Mouse (Mus musculus): ENCODE data around the gene Scg3.
"Not testable (repeated sequence)": the region's sequence is repeated elsewhere in the genome, so short reads cannot be mapped to it uniquely, and the experiment has no call there.

The Scg3 gene

DNA sequence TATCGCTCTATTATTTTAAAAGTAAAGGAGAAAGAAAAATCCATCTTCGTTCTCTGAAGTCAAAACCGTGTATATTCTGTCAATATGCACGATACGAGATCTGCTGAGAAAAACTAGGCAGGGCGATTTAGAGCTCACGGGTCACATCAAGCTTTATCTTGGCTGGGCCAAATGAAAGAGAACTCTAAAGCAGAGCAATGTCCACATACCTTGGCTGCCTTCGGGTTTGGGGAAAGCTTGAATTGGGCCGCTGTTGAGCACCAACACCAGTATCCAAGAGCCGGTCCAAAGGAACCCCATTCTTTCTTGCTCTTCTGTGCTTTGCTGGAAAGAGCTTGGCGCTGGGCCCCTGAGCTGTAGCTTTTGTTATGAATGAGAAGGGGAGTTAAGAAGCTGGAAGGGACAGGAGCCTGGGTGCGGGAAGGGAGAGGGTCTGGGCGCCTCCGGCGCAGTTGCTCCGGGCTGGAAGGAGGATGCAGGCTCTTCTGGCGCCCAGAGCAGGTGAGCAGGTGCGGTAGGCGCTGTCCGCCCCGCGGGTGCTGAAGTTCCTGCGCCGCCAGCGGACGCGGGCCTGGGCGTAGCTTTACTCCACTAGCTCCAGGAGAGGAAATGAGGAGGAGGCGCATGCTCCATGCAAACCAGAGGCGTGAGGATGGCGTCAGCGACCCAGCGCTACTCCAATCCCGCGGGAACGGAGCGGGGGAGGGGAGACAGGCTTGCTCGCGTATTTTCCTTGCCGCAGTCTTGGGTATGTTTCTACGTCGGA, at the start of gene Scg3:
Gene Scg3 (minus strand): TSS at position 631 of the 766 bp plus-strand sequence.
- peak; percentile 83 for DNase-seq

DNA sequence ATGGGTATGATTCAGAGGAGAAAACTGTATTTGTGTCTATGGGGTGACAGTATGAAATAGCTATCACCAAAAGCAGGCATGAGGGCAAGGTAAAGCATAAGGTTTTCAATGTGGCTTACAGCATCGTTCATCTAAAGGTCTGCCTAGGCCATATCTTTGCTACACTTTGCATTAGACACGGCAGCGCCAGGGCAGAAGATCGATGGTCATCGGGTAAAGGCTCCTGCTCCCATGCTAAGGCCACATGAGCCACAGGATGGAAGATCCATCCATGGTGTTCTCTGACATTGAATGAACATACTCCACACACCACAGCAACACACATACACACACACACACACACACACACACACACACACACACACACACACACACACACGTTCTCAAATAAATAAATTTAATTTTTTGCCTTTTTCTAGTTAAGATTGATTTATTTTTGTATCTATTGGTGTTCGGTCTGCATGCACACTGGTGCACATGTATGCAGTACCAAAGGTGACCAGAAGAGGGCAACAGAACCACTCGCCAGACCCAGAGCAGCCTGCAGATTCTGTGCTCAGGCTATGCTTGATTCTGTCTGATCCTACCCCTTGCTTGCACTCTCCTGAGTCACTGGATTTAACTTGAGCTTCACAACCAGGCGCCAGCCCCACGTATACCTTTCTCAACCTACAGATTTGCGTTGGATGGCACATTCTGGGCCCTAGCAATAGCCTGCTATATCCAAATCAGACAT, 36.3 kb upstream of the Scg3 start:
- peak; percentile 72 for DNase-seq

DNA sequence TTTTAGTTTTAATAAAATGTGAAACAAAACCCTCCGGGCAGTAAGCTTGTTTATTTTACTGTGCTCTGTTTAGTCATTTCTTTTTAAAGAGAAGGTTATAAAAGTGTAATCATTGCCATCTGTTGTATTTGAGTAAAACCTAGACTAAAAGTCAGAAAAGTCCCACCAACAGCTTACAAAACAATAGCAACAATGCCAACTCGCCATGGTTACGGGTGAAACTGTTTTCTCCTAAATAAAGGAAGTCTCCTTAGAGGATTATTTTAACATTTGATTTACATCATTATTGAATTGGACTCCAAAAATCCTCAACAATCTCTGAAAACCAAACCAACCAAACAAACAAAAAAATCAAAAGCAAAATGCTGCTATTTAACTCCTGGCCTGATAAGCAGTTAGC, 35.6 kb upstream of the Scg3 start:
- no peak for DNase-seq

DNA sequence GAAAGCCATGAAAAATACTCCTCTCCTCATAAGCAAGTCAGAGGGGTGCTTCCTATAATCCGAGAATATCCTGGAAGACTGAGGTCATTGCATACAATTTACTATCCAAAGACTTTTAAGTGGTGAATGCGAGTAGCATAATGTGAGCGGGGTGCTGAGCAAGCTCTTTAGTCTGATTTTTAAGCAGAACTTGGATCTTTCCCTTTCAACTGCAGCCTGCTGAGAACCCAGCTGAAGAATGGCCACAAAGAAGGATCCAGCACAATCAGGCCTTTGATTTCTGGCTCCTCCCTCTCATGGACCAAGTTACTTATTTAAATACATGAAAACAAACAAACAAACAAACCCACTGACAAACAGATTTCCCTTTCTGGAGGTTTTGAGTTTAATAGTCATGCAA, 916 bp upstream of the Scg3 start:
- no peak for DNase-seq

DNA sequence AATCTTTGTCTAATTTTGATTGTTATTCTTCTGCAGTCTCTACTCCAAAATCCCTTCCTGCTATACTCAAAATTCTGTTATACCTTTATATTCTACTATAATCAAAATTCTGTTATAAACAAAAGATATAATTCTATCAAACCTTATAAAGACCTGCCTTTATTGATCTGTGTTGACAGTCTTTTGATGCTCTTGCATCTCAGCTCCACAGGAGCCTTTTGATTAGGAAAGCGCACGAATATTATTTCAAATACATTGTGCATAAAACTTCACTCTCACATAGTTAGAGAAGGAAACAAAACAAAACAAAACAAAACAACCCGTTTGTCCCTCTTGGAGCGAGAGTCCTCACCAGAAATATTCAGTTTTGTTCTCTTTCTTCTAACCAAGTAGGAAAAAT, 436 bp upstream of the Scg3 start:
- DNase-seq, result no peak

DNA sequence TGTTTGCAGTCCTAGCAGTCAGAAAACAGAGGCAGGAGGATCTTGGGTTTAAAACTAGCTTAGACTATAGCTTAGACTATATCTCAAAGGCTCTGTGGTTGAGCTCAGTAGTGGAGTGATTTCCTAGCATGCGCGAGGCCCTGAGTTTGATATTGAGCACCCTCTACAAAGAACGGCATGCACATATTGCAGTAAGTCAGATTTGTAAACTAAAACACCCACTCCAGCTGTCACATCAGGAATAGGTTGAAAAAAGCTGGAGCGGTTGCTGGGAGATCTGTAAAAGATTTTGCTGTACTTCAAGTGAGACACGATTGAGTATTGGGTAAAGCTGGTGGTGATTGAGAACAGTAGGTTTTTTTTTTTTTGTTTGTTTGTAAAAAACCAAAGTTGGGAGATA, 3.2 kb downstream of the Scg3 start:
- DNase-seq, result no peak

DNA sequence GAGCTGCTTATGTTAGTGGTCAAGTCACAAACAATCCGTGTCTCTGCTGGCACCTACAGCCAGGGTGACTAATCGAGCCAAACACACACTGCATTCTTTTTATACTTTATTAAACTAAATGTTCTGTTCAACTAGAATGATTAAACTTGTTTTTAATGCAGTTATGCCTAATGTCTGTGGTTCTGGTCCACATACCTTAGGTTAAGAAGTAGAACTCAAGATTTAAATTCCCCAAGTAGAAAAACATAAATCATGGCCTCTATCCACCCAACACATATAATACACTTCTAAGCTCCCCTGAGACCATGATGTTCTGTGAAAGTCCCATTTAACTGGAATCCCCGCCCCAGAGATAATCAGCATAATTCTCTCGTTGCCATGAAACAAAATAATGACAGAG, 4.2 kb downstream of the Scg3 start:
- DNase-seq, result no peak

DNA sequence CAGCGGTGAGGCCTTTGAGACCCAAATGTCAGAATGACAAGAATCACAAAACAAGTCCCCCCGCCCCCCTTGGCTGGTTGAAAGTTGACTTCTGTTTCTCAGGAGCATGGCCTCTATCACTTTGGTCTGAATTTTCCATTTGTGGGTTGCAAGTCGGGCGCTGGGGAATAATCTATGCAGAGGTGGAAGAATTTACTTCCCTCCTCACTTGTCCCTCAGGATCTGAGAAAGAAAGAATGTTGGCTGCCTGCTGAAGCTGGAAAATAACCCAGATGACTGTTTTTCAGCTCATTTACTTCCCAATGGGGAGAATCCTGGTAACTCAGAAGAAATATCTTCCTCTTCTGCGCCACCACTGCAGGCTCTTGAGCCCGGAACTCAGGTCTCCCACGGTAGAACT, 5.5 kb downstream of the Scg3 start:
- no peak for DNase-seq

DNA sequence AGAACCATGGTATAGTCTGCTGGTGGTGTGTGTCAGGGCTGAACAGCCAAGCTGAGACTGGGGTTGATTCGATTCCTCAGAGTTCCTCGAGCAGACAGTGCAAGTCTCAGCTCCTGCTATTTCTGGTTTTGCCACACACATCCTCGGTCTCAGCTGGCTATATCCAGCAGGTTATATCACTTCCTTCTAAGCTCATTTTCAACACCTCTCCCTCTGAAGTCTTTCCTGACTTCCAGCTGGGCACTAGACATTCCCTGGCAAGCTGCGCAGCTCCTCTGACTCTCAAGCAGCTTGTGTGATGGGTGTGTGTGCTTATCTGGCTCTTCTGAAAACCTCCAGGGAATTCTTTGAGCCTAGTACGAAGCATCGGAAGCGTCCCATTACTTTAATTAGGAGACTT, 7.6 kb downstream of the Scg3 start:
- no peak for DNase-seq

DNA sequence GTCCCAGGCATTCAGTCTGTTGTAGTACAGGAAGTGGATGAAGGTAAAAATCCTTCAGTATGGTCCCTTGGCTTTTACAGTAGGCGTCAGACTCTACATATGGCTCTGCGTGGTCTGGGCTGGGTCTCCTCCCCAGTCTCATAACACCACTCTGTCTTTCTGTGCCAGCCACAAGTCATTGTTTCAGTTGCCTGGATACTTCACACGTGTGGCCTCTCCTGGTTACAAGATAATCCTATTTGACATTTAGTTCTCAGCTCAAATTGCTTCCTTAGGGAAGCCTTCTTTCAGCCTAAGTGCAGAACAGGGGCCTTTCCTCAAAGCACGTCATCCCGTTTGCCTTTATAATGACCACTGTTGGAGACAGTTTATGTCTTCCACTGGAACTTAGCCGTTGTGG, 11.1 kb downstream of the Scg3 start:
- DNase-seq, result no peak

DNA sequence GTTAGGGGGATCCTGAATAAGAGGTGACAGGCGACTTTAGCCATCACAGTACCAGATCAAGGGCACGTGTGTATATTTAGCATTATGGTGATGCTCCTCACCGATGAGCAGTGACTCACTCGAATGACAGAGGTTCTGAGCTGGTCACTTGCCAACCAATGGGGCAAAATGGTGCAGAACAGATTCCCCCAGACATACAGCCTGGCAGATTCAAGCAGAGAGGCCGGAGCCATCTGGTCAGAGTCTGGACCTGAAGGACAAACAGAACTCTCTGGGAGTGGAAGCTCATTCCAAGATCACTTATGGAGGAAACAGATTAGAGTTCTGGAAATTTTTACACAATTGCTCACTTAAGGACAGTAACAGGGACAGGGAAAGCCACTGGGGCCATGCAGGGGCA, 17.2 kb downstream of the Scg3 start:
- no peak for DNase-seq

DNA sequence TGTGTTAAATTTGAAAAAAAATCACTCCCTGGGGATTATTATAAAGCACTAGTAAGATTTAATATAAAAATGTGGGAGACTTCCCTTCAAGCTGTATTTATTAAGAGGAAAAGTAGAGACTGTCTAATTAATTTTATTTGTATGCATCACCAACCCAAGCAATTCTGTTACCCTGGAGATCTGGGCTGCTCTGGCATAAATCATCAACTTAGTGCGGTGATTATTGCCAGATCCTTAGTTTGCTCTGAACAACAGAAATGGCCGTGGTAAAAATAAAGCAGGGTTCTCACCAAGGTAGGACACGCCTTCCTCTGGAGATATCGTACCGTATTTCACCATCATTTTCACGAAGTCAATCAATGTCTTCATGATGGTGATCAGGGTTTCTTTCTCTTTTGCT, 18.5 kb downstream of the Scg3 start:
- no peak for DNase-seq

DNA sequence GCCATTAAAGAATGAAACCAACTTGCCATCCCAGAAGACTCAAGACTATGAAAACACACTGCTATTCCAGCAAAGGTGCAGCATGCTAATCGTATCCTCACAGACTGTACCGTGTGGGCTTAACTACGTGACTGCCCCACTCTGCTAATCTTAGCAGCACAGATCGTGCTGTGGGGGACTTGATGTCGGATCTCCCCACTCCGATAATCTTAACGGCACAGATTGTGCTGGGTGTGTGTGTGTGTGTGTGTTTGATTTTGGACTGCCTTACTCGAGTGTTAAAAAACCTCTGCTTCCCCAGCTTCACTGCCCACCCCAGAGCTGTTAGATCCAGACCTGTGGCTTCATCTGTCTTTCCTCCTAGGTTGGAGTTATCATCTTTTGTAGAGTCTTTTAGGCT, 22.9 kb downstream of the Scg3 start:
- no peak for DNase-seq

DNA sequence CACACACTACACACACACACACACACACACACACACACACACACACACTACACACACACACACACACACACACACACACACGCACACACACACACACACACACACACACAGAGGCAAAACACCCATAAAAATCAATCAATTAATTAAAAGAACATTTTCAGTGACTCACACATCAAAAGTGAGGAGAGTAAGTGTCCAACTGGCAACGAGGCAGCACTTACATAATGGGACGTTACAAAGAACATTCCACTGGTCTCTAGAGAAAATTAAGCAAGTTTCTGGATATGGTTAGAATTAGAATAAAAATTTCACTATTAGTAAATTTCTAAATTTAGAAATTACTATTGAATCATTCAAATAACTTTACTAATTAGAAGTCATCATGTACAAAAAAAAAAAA, 27.4 kb downstream of the Scg3 start:
- DNase-seq, result not testable (repeated sequence)

DNA sequence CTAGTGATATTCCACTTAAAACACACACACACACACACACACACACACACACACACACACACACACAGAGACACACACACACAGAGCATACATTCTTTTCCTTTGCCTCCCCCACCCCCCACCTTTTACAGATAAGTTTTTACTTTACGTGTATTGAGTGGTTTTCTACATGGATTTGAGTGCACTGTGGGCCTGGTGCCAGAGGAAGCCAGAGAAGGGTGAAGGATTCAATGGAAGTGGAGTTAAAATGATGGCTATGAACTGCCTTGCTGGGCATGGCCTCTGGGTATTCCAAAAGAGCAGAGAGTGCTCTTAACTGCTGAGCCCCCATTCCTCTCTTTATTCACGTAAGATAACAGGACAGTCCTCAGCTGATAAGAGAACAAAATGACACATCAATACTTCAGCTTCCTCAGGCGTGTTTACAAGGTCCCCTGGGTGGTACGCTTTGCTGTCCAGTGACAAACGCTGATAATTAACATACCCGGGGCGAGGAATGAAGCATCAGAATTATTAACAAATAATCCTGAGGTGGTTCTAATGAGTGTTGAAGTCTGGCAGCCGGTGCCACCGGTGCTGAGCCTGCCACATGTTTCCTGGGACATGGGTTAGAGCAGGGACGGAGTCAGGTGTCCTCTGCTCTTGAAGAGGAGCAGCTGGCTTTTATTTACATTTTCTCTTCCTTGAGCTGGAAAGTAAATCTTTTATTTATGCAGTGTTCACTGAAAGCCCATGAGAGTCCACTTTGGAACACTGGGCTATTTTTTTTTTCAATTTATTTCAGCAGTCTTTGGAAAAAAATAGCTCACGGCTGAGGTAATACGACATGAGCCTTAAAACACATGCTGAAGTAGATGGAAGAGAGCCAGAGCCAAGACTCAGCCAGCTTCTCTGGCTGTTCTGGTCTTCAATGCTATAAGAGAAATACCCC, 29.6 kb downstream of the Scg3 start:
- no peak for DNase-seq

DNA sequence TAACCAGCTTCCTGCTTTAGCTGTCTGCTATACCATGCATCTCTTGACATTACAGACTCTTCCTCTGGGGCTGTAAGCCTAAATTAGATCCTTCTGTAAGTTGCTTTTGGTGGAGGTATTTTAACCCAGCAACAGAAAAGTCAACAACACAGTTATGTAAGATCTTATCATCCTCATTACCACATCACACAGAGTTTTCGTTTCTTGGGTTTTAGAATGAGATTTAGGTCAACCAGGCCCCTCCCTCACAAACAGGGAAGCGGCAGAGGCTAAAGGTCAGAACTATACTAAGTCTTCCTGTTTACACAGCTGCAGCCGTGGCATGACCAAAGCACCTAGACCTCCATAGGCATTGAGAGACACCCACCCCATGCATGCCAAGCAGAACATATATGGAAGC, 38.5 kb downstream of the Scg3 start:
- DNase-seq, result peak; percentile 54

DNA sequence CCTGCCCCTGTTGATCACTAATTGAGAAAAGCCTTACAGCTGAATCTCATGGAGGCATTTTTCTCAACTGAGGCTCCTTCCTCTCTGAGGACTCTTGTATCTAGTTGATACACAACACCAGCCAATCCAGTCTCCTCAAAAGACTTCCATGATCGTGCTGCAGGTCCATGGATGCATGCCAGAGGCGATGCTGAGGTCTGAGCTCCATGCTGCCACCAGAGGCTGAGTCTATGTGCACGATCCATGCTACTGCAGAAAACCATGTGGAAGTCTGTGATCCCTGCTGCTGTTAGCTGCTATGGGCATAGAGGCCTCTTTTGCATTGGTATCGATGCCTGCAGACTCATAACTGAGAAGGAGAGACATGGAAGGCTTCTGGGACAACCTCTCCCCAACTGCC, 49.6 kb downstream of the Scg3 start:
- no peak for DNase-seq

DNA sequence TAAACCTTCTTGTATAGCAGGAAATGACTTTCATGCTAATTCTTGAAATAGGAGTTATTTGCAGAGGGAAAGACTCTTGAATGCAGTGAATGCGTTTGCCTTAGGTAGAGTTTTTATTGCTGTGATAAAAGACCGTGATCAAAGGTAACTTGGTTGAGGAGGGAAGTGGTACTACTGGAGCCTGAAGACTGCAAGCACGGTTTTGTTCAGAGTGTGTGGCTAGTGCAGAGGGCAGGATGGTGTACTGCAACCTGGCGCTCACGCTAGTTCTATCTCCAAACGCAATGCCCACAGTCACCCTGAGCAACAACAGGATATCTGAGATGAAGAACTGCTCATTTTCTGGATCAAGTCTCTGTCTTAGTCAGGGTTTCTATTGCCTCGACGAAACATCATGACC, 50.3 kb downstream of the Scg3 start:
- no peak for DNase-seq

DNA sequence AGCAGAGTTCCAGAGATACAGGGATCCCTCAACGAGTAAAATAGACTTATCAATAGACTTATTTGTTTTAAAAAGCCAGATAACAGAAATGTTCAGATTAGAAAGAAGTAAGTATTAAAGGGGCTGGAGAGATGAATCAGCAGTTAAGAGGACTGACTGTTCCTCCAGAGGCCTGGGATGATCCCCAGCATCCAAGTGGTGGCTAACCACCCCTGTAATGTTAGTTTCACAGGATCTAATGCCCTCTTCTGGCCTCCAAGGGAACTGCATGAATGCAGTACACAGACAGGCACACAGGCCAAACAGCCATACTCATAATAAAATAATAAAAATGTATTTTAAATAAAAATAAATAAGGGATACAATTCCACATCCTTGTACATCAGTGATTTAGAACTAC, 51.0 kb downstream of the Scg3 start:
- DNase-seq, result peak; percentile 64

DNA sequence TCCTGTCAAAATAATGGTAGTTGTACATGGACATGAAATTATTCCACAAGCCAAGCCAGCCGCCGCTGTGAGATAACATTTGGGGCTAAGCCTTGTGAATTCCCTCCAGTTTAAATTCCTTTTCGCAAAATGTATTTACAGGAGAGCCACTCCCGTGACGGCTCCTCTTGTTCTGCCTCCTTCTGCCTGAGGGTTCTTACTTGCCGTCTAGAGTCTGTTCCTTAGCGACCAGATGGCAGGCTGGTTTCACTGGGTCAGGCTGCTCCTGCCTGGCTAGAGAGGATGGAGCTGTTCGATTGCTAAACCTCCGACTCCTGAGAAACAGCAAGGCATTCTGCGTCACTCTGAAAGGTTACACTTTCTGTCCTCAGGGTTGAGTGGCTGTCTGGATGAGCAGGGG, 51.7 kb downstream of the Scg3 start:
- DNase-seq, result no peak

DNA sequence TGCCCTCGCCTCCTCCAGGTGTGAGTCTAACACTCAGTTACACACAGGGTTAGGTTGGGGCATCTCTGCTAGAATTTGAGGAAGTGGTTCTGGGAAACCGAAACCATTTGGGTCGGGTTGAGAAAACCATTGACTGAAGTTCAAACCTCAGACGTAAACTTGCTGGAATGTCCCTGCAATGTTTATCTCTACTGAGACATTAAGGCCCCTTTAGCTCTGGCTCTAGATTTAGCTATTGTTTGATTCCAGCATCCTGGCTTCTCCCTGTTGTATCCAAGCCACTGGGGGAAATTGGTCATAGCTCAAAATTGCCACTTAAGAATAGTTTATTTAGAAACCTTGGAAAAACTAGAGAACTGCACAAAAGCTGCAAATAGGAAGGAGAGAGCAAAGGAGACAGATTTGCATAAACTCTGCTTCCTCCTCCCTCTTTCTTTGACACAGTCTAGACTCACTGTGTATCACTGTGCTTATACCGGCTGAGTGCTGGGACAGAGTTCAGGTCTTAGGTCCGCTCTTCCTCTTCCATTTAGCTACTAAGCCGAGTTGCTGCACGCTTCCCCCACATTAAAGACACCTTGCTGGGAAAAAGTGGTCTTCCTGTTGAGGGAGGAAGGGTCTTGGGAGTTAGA, 52.9 kb downstream of the Scg3 start:
- no peak for DNase-seq

DNA sequence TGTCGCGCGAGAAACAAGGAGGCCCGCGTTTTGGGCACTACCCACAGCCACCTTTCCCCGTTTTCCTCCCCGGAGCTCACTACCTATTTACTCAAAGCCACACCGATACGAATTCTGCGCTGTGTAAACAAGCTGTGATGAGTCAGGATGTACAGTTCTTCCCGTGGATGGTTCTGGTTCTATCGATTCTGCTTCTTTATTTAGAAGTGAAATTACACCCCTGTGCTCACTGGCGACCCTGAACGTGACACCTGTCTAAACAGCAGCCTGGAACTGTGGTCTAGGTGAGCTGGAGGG, 57.6 kb downstream of the Scg3 start:
- no peak for DNase-seq

DNA sequence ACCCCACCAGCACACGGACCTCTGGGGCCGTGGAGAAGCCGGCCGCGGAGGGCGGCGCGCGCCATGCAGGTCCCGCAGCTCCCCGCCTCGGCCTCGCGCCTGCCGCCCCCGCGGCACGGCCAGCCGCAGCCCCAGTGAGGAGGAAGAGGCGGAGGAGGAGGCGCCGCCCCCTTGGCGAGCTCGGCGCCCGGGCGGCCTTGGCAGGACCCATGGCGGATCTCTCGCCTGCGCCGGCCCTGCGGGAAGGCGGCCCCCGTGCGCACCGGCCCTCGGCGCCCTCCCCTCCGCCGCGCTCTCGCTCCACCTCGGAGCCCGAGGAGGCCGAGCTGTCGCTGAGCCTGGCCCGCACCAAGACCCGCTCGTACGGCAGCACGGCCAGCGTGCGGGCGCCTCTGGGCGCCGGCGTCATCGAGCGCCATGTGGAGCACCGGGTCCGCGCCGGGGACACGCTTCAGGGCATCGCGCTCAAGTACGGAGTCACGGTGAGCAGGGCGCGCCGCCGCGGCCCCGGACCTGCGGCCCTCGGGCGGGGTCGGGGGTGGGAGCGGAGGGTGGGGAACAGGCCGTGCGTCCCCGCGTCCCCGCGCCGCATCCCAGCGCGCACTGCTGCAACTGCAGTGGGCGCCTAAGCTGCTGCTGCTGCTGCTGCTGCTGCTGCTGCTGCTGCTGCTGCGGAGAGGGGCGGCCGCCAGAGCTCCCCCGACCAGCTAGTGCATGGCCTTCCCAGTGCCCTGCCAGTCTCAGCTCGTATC, 58.1 kb downstream of the Scg3 start, which contains the start of gene Lysmd2:
Gene Lysmd2 (plus strand): TSS at position 186 of the 752 bp plus-strand sequence.
- peak; percentile 68 for DNase-seq
